Mouse (Mus musculus) testis, adult 2 months (tissue): Measurements from ENCODE around the gene Mrpl49.

Experiments
- CTCF ChIP-seq: fragments of 200-500 bp; IDR thresholded peaks from 2 replicates; pipeline ENCODE4 v1.5.1; 2012; ENCODE audit warnings: low read depth, mild to moderate bottlenecking, inconsistent platforms, low read length, moderate library complexity; ENCODE audit not compliant: control insufficient read depth, insufficient read depth, insufficient replicate concordance
- POLR2A ChIP-seq: fragments of 200-500 bp; IDR thresholded peaks from 2 replicates; pipeline ENCODE4 v1.6.1; 2012; ENCODE audit warnings: low read depth, mild to moderate bottlenecking, inconsistent platforms, low read length, moderate library complexity; ENCODE audit not compliant: control insufficient read depth

DNA sequence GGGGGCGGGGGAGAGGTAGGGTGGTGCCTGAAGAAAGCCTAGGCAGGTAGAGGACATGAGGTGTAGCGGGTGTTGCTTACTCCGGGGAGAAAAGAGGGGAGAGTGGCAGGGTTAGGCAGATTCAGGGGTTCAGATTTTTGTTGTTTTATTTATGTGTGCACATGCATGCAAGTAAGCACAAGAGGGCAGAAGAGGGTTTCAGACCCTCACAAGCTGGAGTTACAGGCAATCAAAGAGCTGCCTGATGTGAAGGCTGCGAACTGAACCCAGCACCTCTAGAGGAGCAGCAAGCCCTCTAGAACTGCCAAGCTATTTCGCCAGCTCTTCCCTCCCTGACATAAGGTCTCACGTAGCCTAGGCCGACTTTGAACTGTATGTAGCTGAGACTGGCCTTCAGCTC, 41.1 kb downstream of the Mrpl49 start:
- TF ChIP-seq CTCF (no peak), POLR2A (no peak)
